Mouse (Mus musculus): ENCODE measurements around the gene Ccr4.
A peak's percentile ranks its signal among the peaks of the same experiment; 100 is the strongest.
"Not testable (repeated sequence)": the region's sequence is repeated elsewhere in the genome, so short reads cannot be mapped to it uniquely, and the experiment has no call there.

Ccr4 gene

DNA sequence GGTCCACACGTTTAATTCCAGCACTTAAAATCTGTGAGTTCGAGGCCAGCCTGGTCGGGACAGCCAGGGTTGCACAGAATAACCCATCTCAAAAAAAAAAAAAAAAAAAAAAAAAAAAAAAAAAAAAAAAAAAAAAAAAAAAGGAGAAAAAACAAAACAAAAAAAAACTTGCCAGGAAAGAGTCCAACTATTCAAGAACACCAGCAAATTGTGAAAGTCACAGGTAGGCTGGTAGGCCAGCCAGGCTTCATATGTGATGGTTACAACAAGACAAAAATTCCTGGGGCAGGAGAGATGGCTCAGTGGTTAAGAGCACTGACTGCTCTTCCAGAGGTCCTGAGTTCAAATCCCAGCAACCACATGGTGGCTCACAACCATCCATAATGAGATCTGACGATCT lies 15.8 kb upstream of the Ccr4 start:
- DNase-seq = not testable (repeated sequence)

DNA sequence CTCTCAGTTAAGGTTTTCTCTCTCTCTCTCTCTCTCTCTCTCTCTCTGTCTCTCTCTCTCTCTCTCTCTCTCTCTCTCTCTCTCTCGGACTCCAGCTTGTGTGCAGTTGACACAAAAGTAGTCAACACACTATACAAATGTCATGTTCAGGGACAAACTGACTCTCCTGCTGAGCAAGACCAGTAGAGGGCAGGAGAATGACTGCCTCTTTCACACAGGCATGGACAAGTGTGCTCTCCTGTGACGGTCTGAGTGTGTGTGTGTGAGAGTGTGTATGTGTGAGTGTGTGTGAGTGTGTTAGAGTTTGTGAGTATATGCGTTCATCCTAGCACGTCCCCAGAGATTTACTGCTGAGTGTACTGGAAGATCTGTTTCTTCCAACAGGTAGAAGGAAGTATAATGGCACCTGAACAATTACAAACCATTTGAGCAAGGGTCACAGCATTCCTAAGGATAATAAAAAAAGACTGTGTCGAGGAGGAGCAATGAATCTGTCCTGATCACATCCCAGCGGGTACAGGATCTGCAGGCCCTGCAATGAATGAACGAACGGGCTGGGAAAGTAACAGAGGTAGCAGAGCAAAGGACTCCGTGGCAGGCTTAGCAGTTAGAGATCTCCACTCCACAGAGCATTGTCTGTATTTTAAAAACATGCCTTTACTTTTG lies 14.2 kb upstream of the Ccr4 start:
- DNase-seq = no peak

- no peak for DNase-seq
Measured at GRCm38 (mm10) chr9:114517924-114518497, 13.3 kb upstream of the Ccr4 start.

- no peak for DNase-seq
Measured at GRCm38 (mm10) chr9:114515364-114515763, 10.6 kb upstream of the Ccr4 start, which contains the start of gene C130032M10Rik. C130032M10Rik (plus strand) TSS chr9:114515697.

DNA sequence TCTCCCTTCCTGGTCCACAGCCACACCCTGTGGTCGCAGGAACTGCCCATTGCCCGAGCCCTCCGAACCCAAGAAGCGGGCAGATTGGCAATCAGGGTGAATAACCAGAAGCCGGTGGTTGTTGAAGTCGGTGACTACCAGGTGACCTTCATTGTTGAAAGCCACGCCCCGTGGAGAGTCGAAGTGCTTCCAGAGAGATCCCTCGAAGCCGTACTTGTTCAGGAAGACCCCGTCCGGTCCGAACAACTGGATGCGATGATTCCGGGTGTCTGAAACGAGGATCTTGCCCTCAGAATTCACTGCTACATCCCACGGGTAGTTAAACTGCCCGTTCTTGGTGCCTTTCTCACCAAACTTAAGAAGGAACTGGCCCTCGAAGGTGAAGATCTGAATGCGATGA lies 8.1 kb upstream of the Ccr4 start:
- no peak for DNase-seq

DNA sequence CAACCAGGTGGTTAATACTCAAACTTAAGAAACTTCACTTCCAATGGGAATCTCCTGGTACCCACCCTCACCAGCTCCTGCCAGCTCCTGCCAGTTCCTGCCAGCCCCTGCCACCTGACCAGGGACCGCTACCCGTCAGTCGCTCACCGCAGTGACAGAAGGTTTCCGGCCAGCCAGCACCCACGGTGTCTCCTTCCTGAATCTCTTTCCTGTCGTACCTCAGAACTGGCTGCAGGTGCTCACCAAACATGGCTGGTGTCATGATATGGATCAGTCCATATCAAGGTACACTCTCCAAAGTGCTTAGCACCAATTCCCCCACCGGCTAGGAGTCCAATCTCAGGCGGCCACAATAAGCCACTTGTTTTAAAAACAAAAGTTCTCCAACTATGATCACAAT lies 5.1 kb upstream of the Ccr4 start:
- DNase-seq = no peak

DNA sequence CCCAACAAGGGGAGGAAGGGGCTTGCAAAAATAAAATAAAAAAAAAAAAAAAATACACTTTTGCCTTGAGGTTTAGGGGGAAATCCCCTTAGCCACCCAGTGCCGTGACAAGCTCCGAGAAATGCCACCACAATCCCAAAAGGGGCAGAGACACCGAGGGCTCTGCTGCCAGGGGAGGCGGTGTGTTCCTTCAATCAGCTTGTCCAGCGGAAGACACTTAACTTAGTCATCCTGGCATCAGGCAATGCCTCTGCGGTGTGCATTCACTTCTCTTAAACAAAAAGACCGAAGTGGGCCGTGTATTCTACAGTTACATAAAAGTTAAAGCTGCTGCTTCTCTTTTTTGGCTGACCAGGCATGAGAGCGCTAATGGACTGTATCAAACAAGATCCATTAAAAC lies 2.7 kb upstream of the Ccr4 start:
- no peak for DNase-seq

DNA sequence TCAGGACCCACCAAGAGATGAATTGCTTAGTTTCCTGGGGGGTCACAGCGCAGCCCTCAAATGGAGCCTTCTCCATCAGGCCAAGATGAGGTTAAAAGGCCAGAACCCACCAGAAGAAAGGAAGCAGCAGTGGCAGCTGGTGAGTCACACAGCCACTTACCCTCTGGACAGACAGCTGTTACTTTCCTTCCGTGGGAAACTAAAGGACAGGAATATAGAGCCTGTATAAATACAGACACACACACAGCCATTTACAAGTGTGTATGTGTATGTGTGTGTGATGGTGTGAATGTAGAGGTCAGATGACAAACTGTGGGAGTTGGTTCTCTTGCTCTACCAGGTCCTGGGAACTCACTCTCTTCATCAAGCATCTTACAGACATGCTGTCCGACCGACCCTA lies 1.8 kb upstream of the Ccr4 start:
- DNase-seq = no peak

DNA sequence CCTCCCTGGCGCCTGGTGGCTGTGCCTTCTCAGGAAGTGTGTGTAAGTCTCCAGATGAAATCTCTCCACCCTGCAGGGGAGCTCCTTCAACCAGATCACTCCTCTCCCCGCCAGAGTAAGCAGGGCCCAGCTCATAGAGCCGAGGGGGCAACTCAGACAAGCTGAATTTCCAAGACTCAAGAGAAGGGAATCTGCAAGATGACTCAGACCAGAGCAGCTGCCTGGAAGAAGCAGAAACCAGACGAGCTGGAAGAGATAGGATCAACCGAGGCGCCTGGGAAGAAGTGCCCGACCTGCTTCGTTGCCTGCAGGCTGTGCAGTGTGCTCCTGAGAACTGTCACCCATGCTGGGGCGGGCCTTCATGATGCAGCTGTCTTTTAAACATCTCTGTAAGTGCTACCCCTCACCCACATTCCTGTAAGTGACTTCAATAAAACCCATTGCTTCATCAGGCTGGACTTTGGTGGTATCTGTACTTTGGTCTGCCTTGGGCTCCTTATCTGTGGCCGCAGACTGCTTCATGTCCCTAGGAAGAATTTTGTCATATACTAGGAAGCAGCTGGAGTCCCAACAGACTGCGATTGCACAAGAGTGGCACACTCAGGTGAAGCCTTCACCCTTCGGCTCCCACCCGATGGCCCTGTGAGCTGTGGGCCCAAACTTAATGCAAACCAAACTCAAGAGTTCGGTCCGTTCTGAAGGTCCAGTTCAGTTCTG lies 1.8 kb downstream of the Ccr4 start:
- DNase-seq = no peak

DNA sequence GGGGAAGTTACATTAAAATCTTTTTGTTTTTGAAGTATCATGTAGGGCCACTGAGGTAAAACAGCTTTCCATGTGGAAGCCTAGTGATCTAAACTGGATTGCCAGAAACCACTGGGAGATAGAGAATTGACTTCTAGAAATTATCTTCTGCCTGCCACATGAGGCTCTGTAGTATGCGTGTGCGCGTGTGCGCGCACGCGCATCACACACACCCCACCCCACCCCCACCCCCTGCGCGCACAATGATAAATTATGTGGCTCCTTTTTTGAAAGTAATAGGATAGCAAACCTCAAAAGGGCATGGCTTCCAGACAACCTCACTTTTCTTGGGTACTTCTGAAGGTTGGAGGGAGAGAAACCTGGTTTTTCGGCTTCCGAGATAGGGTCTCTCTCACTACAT lies 2.8 kb downstream of the Ccr4 start:
- DNase-seq = no peak

DNA sequence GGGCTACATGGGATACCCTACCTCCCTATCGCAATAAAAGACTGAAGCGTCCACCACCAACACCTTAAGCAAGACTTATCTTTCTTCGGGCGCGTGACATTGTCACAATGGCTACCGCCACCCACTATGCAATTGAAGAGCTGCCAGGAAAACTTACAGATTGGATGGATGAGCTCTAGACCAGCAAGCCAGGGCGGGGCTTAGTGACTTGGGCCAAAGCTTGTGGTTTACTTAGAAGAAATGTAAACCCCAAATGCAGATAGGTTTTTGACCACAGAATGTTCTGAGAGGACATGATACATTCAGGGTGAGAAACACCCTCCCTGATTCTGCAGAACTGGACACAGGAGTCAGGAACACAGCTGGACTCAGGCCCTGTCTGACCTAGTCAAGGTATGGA lies 3.6 kb downstream of the Ccr4 start:
- no peak for DNase-seq

DNA sequence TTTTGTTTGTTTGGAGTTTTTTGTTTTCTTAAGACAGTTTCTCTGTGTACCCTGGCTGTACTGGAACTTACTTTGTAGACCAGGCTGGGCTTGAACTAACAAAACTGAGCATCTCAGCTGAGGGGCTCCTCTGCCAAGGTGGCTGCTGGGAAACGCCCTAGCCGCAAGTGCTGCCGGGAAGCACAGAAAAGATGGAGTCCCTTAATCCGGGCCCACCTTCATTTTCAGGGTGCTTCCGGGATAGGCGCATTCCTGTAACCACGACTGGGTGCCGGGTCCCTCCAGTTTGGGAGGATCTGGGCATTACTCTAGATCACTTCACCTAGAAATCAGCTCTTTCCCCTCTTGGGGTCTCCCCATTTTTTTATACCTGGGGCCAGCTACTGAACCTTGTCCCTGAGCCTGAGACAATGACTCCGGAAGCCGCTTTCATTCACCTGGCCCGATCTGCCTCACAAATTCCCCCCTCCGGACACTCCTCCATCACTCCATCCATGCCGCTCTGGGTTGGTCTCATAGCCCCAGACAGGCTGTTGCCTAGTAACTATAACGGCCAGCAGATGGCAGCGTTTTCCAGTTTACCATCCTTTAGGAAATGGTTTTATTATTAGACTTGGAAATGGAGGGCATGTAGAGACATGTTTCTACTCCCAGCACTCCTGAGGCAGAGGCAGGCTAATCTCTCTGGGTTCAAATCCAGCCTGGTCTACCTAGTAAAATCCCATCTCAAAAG lies 4.8 kb downstream of the Ccr4 start:
- DNase-seq = peak; percentile 8

- peak; percentile 45 for DNase-seq
Measured at GRCm38 (mm10) chr9:114498218-114498617, 6.5 kb downstream of the Ccr4 start.

DNA sequence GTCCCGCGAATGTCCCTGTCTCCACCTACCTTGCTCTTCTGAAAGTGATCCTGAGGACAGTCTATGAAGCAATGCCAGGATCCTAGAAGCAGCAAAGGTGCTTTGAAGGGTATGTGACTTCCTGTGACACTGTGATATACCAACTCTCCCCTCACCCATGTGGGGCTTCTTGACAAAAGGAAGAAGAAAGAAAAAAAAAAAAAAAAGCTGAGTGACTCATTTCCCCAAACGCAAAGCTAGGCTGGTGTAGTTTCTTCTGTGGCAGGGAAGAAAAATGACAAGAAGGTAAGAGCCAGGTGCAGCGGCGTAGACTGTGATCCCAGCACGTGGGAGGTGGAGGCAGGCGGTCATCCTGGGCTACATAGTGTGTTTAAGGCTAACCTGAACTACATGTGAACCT lies 8.2 kb downstream of the Ccr4 start:
- DNase-seq = no peak

GRCm38 (mm10) chr9:114487481-114488258 lies 17.0 kb downstream of the Ccr4 start:
- DNase-seq = no peak

DNA sequence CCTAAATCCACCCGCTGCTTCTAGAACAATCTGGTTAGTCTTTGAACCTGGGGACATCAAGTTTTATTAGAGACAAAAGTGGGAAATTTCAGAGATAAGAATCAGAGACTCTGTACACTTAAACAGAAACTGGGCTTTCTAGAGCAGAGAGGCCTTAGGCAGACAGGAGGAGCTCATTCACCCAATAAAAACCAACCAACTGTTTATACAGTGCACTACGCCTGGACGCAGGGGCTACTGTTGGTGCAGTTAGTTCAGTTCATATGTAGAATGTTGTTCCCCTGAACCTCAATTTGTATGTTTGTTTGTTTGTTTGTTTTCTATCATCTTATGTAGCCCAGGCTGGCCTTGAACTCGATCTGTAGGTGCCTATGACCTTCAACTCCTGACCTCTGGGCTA lies 17.9 kb downstream of the Ccr4 start:
- DNase-seq = no peak

- DNase-seq = no peak
Measured at GRCm38 (mm10) chr9:114484771-114485170, 19.9 kb downstream of the Ccr4 start.

GRCm38 (mm10) chr9:114480940-114481339 lies 23.8 kb downstream of the Ccr4 start:
- no peak for DNase-seq

- no peak for DNase-seq
Measured at GRCm38 (mm10) chr9:114477019-114477418, 27.7 kb downstream of the Ccr4 start.

DNA sequence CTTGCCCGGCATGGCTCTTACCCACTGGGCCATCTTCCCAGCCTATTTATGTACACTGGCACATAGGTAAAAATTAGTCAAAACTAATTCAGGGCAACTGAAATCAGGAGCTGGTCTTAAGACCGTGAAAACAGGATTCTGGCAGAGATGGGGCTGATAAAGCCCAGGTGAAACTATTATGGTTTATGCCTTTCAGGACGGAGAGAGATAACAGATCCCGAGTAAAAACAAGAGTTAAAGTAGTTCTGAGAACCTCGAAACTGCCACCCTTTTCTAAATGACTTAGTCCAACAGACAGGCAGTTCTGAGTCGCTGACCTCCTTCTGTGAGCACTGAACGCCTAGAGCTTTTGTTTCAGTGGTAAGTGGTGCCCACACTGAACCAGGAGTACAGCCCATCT lies 32.8 kb downstream of the Ccr4 start:
- no peak for DNase-seq

DNA sequence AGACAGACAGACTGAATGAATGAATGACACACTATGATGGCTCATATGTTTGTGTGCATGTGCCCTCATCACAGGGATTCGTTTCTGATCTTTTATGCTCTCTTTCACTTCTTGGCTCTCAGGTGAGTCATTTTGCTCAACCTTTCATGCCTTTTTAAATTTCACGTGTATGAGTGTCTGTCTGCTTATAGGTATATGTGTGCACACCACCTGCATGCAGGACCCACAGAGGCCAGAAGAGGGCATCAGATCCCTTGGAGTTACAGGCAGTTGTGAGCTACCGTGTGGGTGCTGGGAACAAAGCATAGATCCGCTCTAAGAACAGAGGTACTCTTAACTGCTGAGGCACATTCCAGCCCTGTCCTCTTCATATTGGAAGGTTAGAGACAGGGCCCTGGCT lies 36.0 kb downstream of the Ccr4 start:
- DNase-seq = no peak

GRCm38 (mm10) chr9:114468217-114468616 lies 36.5 kb downstream of the Ccr4 start:
- DNase-seq = no peak

DNA sequence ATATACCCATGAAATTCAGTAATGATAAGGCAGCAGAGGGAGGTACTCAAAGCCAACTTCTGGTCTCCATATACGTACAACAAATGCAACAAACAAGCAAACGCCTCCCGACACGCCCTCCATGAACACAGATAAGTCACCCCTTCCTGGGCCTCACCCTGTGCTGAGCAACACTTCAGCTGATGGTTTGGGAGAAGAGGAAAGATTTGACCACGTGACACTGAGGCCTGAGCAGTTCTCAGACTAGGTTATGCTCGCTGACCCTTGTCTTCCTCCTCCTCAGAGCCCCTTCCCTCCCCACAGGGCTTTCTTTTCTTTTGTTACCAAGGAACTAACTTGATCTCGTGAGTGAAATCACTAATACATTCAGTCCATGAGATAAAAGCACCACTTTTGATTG lies 37.8 kb downstream of the Ccr4 start:
- DNase-seq = no peak

Data from cerebellum, adult 8-10 months (tissue).